Mouse (Mus musculus) hindbrain, postnatal 0 days (tissue): Measurements from ENCODE around the gene Rnf183. TPM values are rescaled to one million over a fixed set of nuclear protein-coding genes. Genes with fewer than 3 reads are reported as not detected.

ENCODE experiments used
- ATAC-seq: fragments of 200-750 bp; cut with Nextera tagmentation; 2 replicates; pipeline ENCODE4 v1.8.0; 2017; ENCODE audit warnings: mild to moderate bottlenecking, moderate TSS enrichment, moderate library complexity
- DNase-seq: peaks from one replicate; pipeline ENCODE4 v3.0.0-alpha.2; 2015; ENCODE audit warnings: low spot score
- H3K27ac ChIP-seq: fragments of 300-500 bp; sonication (generic); 2 replicates; pipeline ENCODE4 v1.5.1; 2014; ENCODE audit warnings: mild to moderate bottlenecking
- H3K27me3 ChIP-seq: fragments of 300-500 bp; sonication (generic); 2 replicates; pipeline ENCODE4 v1.6.1; 2014; ENCODE audit warnings: low read length, mixed read lengths; ENCODE audit not compliant: insufficient read depth
- H3K36me3 ChIP-seq: fragments of 300-500 bp; sonication (generic); 2 replicates; pipeline ENCODE4 v1.6.1; 2014; ENCODE audit warnings: low read length, mixed read lengths; ENCODE audit not compliant: insufficient read depth
- H3K4me1 ChIP-seq: fragments of 300-500 bp; sonication (generic); 2 replicates; pipeline ENCODE4 v1.6.1; 2014; ENCODE audit warnings: antibody characterized with exemption, low read length, mixed read lengths; ENCODE audit not compliant: insufficient read depth
- H3K4me2 ChIP-seq: fragments of 300-500 bp; sonication (generic); 2 replicates; pipeline ENCODE4 v1.6.1; 2014; ENCODE audit warnings: low read depth, mild to moderate bottlenecking, low read length, moderate library complexity, mixed read lengths
- H3K4me3 ChIP-seq: fragments of 300-500 bp; sonication (generic); 2 replicates; pipeline ENCODE4 v1.5.1; 2014; ENCODE audit warnings: low read length
- H3K9ac ChIP-seq: fragments of 300-500 bp; sonication (generic); replicated peaks from 2 replicates; pipeline ENCODE4 v1.6.1; 2014; ENCODE audit warnings: mild to moderate bottlenecking, low read length, moderate library complexity, mixed read lengths
- H3K9me3 ChIP-seq: fragments of 300-500 bp; sonication (generic); 2 replicates; pipeline ENCODE4 v1.6.1; 2016; ENCODE audit warnings: low read length, mixed read lengths
- CTCF ChIP-seq: IDR thresholded peaks from 2 replicates; pipeline ENCODE4 v1.5.1; 2016; ENCODE audit warnings: antibody characterized with exemption, control low read depth, low read depth
- WGBS: fragments of 180-500 bp; shearing (Covaris S2); extraction: QIAGEN DNeasy Blood & Tissue Kit; methylation state at CpG from one replicate; pipeline ENCODE4 v1.1.7; 2014; 5-methylcytosine and 5-hydroxymethylcytosine counted together
- polyA plus RNA-seq: library from polyadenylated mRNA; unstranded; fragments of >200 nt; fragmentation: Nextera tagmentation; extraction: Ambion mirVana; gene quantifications from 2 replicates; pipeline ENCODE4 v1.2.1, GENCODE M21; 2015
- total RNA-seq: library from RNA; depleted of rRNA; stranded (reverse); fragments of >200 nt; gene quantifications from 2 replicates; pipeline ENCODE4 v1.2.3, GENCODE M21; 2014

Gene Rnf183
- total and polyA plus RNA-seq, 2 experiments from 2014 or later = 0.14 to 3.4 TPM

- ATAC-seq (no peak), DNase-seq (no peak)
- WGBS = 94% methylated on average over 10 of the region's 10 CpGs
- Histone ChIP-seq H3K36me3 (peaks cover 43% of the 10 kb centered on the region), H3K4me1 (0 out of 2 replicates have a peak, but pooled peaks cover 9% of the 10 kb centered on the region), H3K4me3 (no peak overlapping the region), H3K9ac (no peak overlapping the region), H3K9me3 (no peaks in the 10 kb centered on the region), H3K27ac (no peak overlapping the region), H3K4me2 (no peak overlapping the region), H3K27me3 (no peaks in the 10 kb centered on the region)
- TF ChIP-seq CTCF = no peak
These were observed 23.4 kb downstream of the Rnf183 start for GRCm38 (mm10) chr4:62411606-62412005.

GRCm38 (mm10) chr4:62410325-62410724 is 24.7 kb downstream of the Rnf183 start:
- 93% methylated on average over 2 of the region's 2 CpGs for WGBS
- DNase-seq (no peak), ATAC-seq (no peak)
- no peaks in the 10 kb centered on the region for H3K9me3 ChIP-seq
- H3K9ac ChIP-seq = no peak overlapping the region
- H3K36me3 ChIP-seq = peaks cover 31% of the 10 kb centered on the region; the same call in 1 of the 2 replicates
- H3K27ac ChIP-seq = no peak overlapping the region
- H3K4me1 ChIP-seq = 0 out of 2 replicates have a peak, but pooled peaks cover 18% of the 10 kb centered on the region
- no peaks in the 10 kb centered on the region for H3K27me3 ChIP-seq
- H3K4me2 ChIP-seq = peak overlapping the region; percentile 69; the same call in 1 of the 2 replicates
- 0 out of 2 replicates have a peak overlapping the region, but pooled peaks have one; percentile 64 for H3K4me3 ChIP-seq
- TF ChIP-seq CTCF = no peak

- WGBS = 44% methylated on average over 6 of the region's 6 CpGs
- Histone ChIP-seq H3K9me3 (no peaks in the 10 kb centered on the region), H3K36me3 (peaks cover 24% of the 10 kb centered on the region; the same call in 1 of the 2 replicates), H3K9ac (peak overlapping the region; percentile 64), H3K4me2 (peak overlapping the region; percentile 69), H3K27ac (peak overlapping the region; percentile 79; the same call in 1 of the 2 replicates), H3K4me1 (0 out of 2 replicates have a peak, but pooled peaks cover 18% of the 10 kb centered on the region), H3K27me3 (no peaks in the 10 kb centered on the region), H3K4me3 (peak overlapping the region; percentile 64)
- DNase-seq (no peak), ATAC-seq (no peak)
- TF ChIP-seq CTCF = no peak
These were observed 25.4 kb downstream of the Rnf183 start for GRCm38 (mm10) chr4:62409615-62410014.

- WGBS = under 1% methylated on average over 39 of the region's 39 CpGs
- Histone ChIP-seq H3K4me1 (0 out of 2 replicates have a peak, but pooled peaks cover 18% of the 10 kb centered on the region), H3K27me3 (no peaks in the 10 kb centered on the region), H3K36me3 (peaks cover 17% of the 10 kb centered on the region; the same call in 1 of the 2 replicates), H3K4me3 (peak within 1 kb of the TSS; percentile 64), H3K4me2 (peak within 1 kb of the TSS; percentile 69), H3K9me3 (no peaks in the 10 kb centered on the region), H3K9ac (peak within 1 kb of the TSS; percentile 64), H3K27ac (peak within 1 kb of the TSS; percentile 82)
- DNase-seq = peak; percentile 100
- ATAC-seq = peak; percentile 100
- no peak for TF ChIP-seq CTCF
These were observed 26.3 kb downstream of the Rnf183 start, which contains the start of the genes Cdc26 and Prpf4 for GRCm38 (mm10) chr4:62408601-62409282. Gene Cdc26 (minus strand): TSS chr4:62408642. Gene Prpf4 (plus strand): TSS chr4:62408797.

GRCm38 (mm10) chr4:62407730-62408582 is 27.1 kb downstream of the Rnf183 start:
- WGBS = under 1% methylated on average over 35 of the region's 35 CpGs
- H3K4me1 ChIP-seq = 0 out of 2 replicates have a peak, but pooled peaks cover 18% of the 10 kb centered on the region

GRCm38 (mm10) chr4:62406133-62406532 is 28.9 kb downstream of the Rnf183 start:
- no peaks in the 10 kb centered on the region for H3K27me3 ChIP-seq
- H3K4me3 ChIP-seq = no peak overlapping the region
- no peaks in the 10 kb centered on the region for H3K9me3 ChIP-seq
- TF ChIP-seq CTCF = no peak
- WGBS = 62% methylated on average over 4 of the region's 4 CpGs
- 0 out of 2 replicates have a peak, but pooled peaks cover 18% of the 10 kb centered on the region for H3K4me1 ChIP-seq
- ATAC-seq (no peak), DNase-seq (no peak)
- H3K27ac ChIP-seq = no peak overlapping the region
- H3K36me3 ChIP-seq = peaks cover 16% of the 10 kb centered on the region; the same call in 1 of the 2 replicates
- no peak overlapping the region for H3K4me2 ChIP-seq
- H3K9ac ChIP-seq = no peak overlapping the region

More at GRCm38 (mm10) chr4:62407730-62408582, 27.1 kb downstream of the Rnf183 start:
- Histone ChIP-seq H3K9ac (peak overlapping the region; percentile 64), H3K36me3 (peaks cover 16% of the 10 kb centered on the region; the same call in 1 of the 2 replicates), H3K4me2 (peak overlapping the region; percentile 61), H3K4me3 (peak overlapping the region; percentile 64), H3K27me3 (no peaks in the 10 kb centered on the region), H3K9me3 (no peaks in the 10 kb centered on the region), H3K27ac (peak overlapping the region; percentile 82)
- peak; percentile 66 for TF ChIP-seq CTCF
- peak; percentile 74 for ATAC-seq
- DNase-seq = peak; percentile 76
